ENCODE assay signal across 22 mouse cellular contexts in the genomic region with DNA sequence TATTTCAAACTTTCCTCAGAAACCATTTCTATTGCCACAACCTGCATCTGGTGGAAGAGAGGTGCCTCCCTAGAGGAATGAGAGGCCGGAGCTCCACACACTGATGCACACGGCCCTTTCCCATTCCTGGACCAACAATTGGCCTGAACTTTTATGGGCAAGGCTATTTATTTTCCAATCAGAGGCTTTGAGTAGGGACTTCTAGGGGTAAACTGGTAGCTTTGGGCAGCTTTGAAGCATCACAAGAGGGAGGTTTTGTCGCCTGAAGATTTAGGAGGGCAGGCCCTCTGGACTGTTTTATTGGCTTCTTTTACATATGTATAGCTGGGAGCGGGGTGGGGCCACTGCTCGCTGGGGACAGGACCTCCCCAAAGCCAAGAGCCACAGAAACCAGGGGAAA. TPM values are rescaled to one million over a fixed set of nuclear protein-coding genes. Genes with fewer than 3 reads are reported as not detected.
DNase-seq lines count a peak whose midpoint lies in the region; ATAC-seq lines count a peak whose summit lies in the region.
"Had no signal": no experiment of that assay in that cellular context is flagged by ENCODE, and none has a peak within 500 bp of the region (broad histone marks: within the 10 kb centered on the region; RNA-seq: fewer than 3 reads in every experiment).

No protein-coding gene starts in this region.

- no peaks in the 10 kb centered on the region; the same call in 1 of the 2 replicates for H3K4me1 ChIP-seq in kidney, embryonic 14.5 days (ENCODE audit: control insufficient read depth, insufficient read depth, low read length)
- H3K4me1 ChIP-seq in kidney, embryonic 15.5 days, result peaks cover 9% of the 10 kb centered on the region
- peaks cover 32% of the 10 kb centered on the region for H3K4me1 ChIP-seq in hindbrain, embryonic 13.5 days (replicated peaks)
- H3K4me1 ChIP-seq in neural tube, embryonic 15.5 days, result peaks cover 18% of the 10 kb centered on the region
- H3K4me1 ChIP-seq: liver, embryonic 12.5 days had no signal

- no peaks in the 10 kb centered on the region for H3K9me3 ChIP-seq in kidney, embryonic 14.5 days (ENCODE audit: control insufficient read depth, low read length)
- no peaks in the 10 kb centered on the region for H3K9me3 ChIP-seq in kidney, embryonic 15.5 days (replicated peaks)
- no peaks in the 10 kb centered on the region for H3K9me3 ChIP-seq in hindbrain, embryonic 13.5 days
- H3K9me3 ChIP-seq in neural tube, embryonic 15.5 days (replicated peaks), result no peaks in the 10 kb centered on the region
- H3K9me3 ChIP-seq: embryonic facial prominence, embryonic 10.5 days; forebrain, embryonic 12.5 days; heart, embryonic 15.5 days; limb, embryonic 12.5 days; liver, embryonic 12.5 days had no signal

- H3K4me2 ChIP-seq in kidney, embryonic 14.5 days (replicated peaks; ENCODE audit: low read depth, low read length), result no peak overlapping the region
- H3K4me2 ChIP-seq in kidney, embryonic 15.5 days, result no peak overlapping the region
- H3K4me2 ChIP-seq in hindbrain, embryonic 13.5 days, result no peak overlapping the region
- H3K4me2 ChIP-seq in neural tube, embryonic 15.5 days, result no peak overlapping the region
- H3K4me2 ChIP-seq: heart, embryonic 15.5 days; liver, embryonic 12.5 days had no signal

- 25% methylated on average over 5 of the region's 5 CpGs for WGBS in kidney, embryonic 14.5 days
- WGBS in kidney, embryonic 15.5 days, result 31% methylated on average over 5 of the region's 5 CpGs
- 24% methylated on average over 5 of the region's 5 CpGs for WGBS in hindbrain, embryonic 13.5 days
- 18% methylated on average over 5 of the region's 5 CpGs for WGBS in neural tube, embryonic 15.5 days

- H3K36me3 ChIP-seq in kidney, embryonic 14.5 days (ENCODE audit: control insufficient read depth, insufficient read depth, low read length), result no peaks in the 10 kb centered on the region
- H3K36me3 ChIP-seq in kidney, embryonic 15.5 days, result no peaks in the 10 kb centered on the region
- H3K36me3 ChIP-seq in hindbrain, embryonic 13.5 days, result no peaks in the 10 kb centered on the region
- H3K36me3 ChIP-seq in neural tube, embryonic 15.5 days, result no peaks in the 10 kb centered on the region
- H3K36me3 ChIP-seq: embryonic facial prominence, embryonic 10.5 days; forebrain, embryonic 12.5 days; heart, embryonic 15.5 days; limb, embryonic 12.5 days; liver, embryonic 12.5 days had no signal

- 0 out of 2 replicates have a peak, but pooled peaks have one; percentile 14 for ATAC-seq in kidney, embryonic 14.5 days (ENCODE audit: low FRiP score, low TSS enrichment)
- ATAC-seq in kidney, embryonic 15.5 days (replicated peaks; ENCODE audit: low FRiP score), result no peak
- no peak for ATAC-seq in hindbrain, embryonic 13.5 days (ENCODE audit: low FRiP score)
- 0 out of 2 replicates have a peak, but pooled peaks have one; percentile 15 for ATAC-seq in neural tube, embryonic 15.5 days (ENCODE audit: low FRiP score)
- ATAC-seq: intestine, embryonic 16.5 days; liver, embryonic 12.5 days; Patski had no signal

- H3K27ac ChIP-seq in kidney, embryonic 14.5 days (ENCODE audit: low read depth, low read length), result no peak overlapping the region
- H3K27ac ChIP-seq in kidney, embryonic 15.5 days, result no peak overlapping the region
- H3K27ac ChIP-seq in hindbrain, embryonic 13.5 days, result peak overlapping the region; percentile 70; the same call in 1 of the 2 replicates
- H3K27ac ChIP-seq in neural tube, embryonic 15.5 days (replicated peaks), result peak overlapping the region; percentile 45; the same call in 1 of the 2 replicates
- H3K27ac ChIP-seq: heart, adult 2 months; heart, embryonic 15.5 days; limb, embryonic 12.5 days; liver, embryonic 12.5 days had no signal

- H3K4me3 ChIP-seq in kidney, embryonic 14.5 days (ENCODE audit: low read length), result no peak overlapping the region
- H3K4me3 ChIP-seq in kidney, embryonic 15.5 days (replicated peaks), result no peak overlapping the region
- no peak overlapping the region for H3K4me3 ChIP-seq in hindbrain, embryonic 13.5 days
- no peak overlapping the region for H3K4me3 ChIP-seq in neural tube, embryonic 15.5 days (replicated peaks)
- H3K4me3 ChIP-seq: forebrain, embryonic 12.5 days; heart, adult 2 months; heart, embryonic 15.5 days; limb, embryonic 12.5 days; liver, embryonic 12.5 days; myocyte had no signal

- H3K27me3 ChIP-seq in kidney, embryonic 14.5 days (ENCODE audit: control insufficient read depth, insufficient read depth, low read length), result peaks cover 16% of the 10 kb centered on the region
- H3K27me3 ChIP-seq in kidney, embryonic 15.5 days, result peaks cover 32% of the 10 kb centered on the region
- H3K27me3 ChIP-seq in hindbrain, embryonic 13.5 days, result peaks cover 68% of the 10 kb centered on the region
- H3K27me3 ChIP-seq in neural tube, embryonic 15.5 days (replicated peaks), result peaks cover 46% of the 10 kb centered on the region
- H3K27me3 ChIP-seq: Patski had no signal

- peak; percentile 70 for DNase-seq in R1 (ENCODE audit: low read depth, low spot score)
- DNase-seq in spleen, postnatal 14 days (ENCODE audit: low spot score in 2 of 2), result no peak
- no peak for DNase-seq in testis, postnatal 10 days (ENCODE audit: low spot score)
- DNase-seq: adrenal gland, postnatal 14 days; B cell, adult 2 months; cerebellum, adult 11 months; cerebellum, postnatal 10 days; gastrocnemius, postnatal 25 days; heart, adult 2 months; lung, adult 2 months had no signal

- no peak overlapping the region for H3K9ac ChIP-seq in kidney, embryonic 14.5 days (ENCODE audit: low read depth, low read length)
- no peak overlapping the region for H3K9ac ChIP-seq in kidney, embryonic 15.5 days
- H3K9ac ChIP-seq in hindbrain, embryonic 13.5 days, result no peak overlapping the region
- no peak overlapping the region for H3K9ac ChIP-seq in neural tube, embryonic 15.5 days (replicated peaks)
- H3K9ac ChIP-seq: heart, embryonic 15.5 days; limb, embryonic 12.5 days; liver, embryonic 12.5 days had no signal

RNA-seq across cellular contexts. Expression of a gene that starts 57.7 kb away (rescaled TPM):
- polyA plus RNA-seq in kidney, embryonic 14.5 days (2014; fragmentation: Nextera tagmentation; extraction: Ambion mirVana), result 0.12 and 0.46 TPM in 2 replicates
- 0.18 and 0.19 TPM in 2 replicates for polyA plus RNA-seq in kidney, embryonic 15.5 days (2015; fragmentation: Nextera tagmentation; extraction: Ambion mirVana)
- 26.4 and 29.8 TPM in 2 replicates for polyA plus RNA-seq in hindbrain, embryonic 13.5 days (2015; fragmentation: Nextera tagmentation; extraction: Ambion mirVana)
- 9.4 and 11.4 TPM in 2 replicates for polyA plus RNA-seq in neural tube, embryonic 15.5 days (2015; fragmentation: Nextera tagmentation; extraction: Ambion mirVana)
- polyA plus RNA-seq: heart, adult 2 months; limb, embryonic 12.5 days; lung, adult 2 months; Patski had no signal

Comparison
In these comparisons a context has a peak if more than half of its experiments do, and no peak if none do; other contexts are left out.
1. ATAC-seq: peak in kidney, embryonic 14.5 days (single experiment) and neural tube, embryonic 15.5 days (single experiment); none in kidney, embryonic 15.5 days (single experiment) and hindbrain, embryonic 13.5 days (single experiment).
2. H3K27ac ChIP-seq: peak in hindbrain, embryonic 13.5 days (single experiment) and neural tube, embryonic 15.5 days (single experiment); none in kidney, embryonic 14.5 days (single experiment) and kidney, embryonic 15.5 days (single experiment).